Mouse (Mus musculus): Measurements from ENCODE around the gene Gm12166. TPM values are rescaled to one million over a fixed set of nuclear protein-coding genes. Genes with fewer than 3 reads are reported as not detected.
A peak's percentile ranks its signal among the peaks of the same experiment; 100 is the strongest.

Gene Gm12166
- polyA plus RNA-seq, 1 experiment, result 9.4 TPM

DNA sequence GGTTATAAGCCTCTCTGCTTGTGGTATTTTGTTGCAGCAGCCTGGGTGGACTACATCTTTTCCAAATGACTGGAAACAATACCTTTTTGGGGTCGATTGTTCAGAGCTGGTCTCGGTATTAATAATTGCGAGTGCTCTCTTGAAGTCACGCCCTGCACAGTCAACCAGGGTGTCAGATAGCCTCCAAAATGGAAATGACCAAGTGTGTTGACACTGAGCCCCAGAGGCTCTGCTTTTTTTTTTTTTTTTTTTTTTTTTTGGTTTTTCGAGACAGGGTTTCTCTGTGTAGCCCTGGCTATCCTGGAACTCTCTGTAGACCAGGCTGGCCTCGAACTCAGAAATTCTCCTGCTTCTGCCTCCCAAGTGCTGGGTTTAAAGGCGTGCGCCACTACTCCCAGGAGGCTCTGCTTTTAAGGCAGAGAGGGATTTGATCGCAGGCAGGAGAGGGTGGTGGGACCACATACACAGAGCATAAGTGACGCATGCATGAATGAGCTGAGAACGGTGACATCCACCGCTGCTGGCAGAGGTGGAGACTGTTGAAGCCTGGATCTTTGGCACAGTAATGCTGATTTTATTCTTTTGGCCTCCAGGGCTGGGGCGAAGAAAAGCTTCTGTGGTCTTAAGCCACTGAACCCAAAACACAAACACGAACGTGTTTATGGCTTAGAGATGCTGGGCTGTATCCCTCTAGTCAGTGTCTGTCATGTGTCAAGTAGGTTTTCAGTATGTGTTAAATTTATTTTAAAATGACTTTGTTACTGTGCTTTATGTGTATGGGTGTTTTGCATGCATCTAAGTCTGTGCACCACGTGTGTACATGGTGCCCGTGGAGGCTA lies 21.9 kb upstream of the Gm12166 start:
- Histone ChIP-seq H3K4me1 (ENCODE audit: control insufficient read depth, insufficient read depth, insufficient read length) (peaks cover 25% of the 10 kb centered on the region), H3K27ac (ENCODE audit: insufficient read depth, low read length) (no peak overlapping the region), H3K36me3 (ENCODE audit: control insufficient read depth, insufficient read depth, low read length) (peaks cover 6% of the 10 kb centered on the region; the same call in 1 of the 2 replicates), H3K4me3 (ENCODE audit: extremely low read depth, insufficient read depth, insufficient read length) (no peak overlapping the region), H3K27me3 (ENCODE audit: control insufficient read depth, insufficient read depth, low read length) (no peaks in the 10 kb centered on the region)
- WGBS, result 88% methylated on average over 17 of the region's 17 CpGs
- DNase-seq (ENCODE audit: low read depth in 1 of 2, low spot score in 2 of 2), result no peak
- no peak for TF ChIP-seq POLR2A (IDR thresholded peaks at IDR 0.05; ENCODE audit: low read depth, low read length)
- no peak for TF ChIP-seq CTCF (IDR thresholded peaks at IDR 0.05; ENCODE audit: extremely low read depth, insufficient read depth, insufficient read length, insufficient replicate concordance)

DNA sequence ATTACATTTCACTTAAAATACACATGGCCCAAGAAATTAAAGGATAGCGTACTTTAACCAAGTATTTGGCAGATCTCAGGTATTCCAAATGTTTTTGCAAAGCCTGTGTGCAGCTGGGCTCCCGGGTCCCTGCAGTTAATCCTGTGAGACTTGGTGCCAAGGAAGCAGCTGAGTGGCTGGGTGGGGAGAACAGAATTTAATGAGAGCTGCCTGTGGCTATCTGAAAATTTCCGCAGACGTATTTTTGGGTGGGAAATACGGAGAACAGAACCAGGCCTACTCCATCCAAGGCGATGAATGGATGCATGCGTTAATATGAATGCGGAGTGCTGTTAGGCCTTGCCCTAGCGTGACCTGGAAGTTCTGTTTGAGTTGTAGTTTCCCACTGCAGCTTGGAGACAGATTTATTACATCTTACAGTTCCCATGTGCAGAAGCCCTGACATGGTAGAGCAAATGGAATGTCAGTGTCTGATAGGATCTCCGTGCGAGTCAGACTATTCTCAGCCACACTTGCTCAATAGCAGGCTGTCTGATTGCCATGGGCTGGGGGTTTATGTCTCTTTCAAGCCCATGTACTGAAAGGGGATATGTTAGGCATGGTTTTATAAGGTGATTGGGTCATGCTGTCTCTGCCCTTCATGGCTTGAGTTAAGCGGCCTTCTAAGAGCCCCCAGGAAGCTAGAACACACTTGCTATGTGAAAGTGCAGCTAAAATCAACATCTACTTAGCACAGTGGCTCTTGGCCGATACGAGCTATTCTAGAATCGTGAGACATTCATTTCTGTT lies 21.1 kb upstream of the Gm12166 start:
- WGBS, result 83% methylated on average over 15 of the region's 15 CpGs
- Histone ChIP-seq H3K27ac (ENCODE audit: insufficient read depth, low read length) (no peak overlapping the region), H3K4me3 (ENCODE audit: extremely low read depth, insufficient read depth, insufficient read length) (no peak overlapping the region), H3K36me3 (ENCODE audit: control insufficient read depth, insufficient read depth, low read length) (peaks cover 6% of the 10 kb centered on the region; the same call in 1 of the 2 replicates), H3K4me1 (ENCODE audit: control insufficient read depth, insufficient read depth, insufficient read length) (peaks cover 31% of the 10 kb centered on the region), H3K27me3 (ENCODE audit: control insufficient read depth, insufficient read depth, low read length) (no peaks in the 10 kb centered on the region)
- no peak for TF ChIP-seq POLR2A (IDR thresholded peaks at IDR 0.05; ENCODE audit: low read depth, low read length)
- no peak for TF ChIP-seq CTCF (IDR thresholded peaks at IDR 0.05; ENCODE audit: extremely low read depth, insufficient read depth, insufficient read length, insufficient replicate concordance)
- DNase-seq (ENCODE audit: low read depth in 1 of 2, low spot score in 2 of 2), result no peak

DNA sequence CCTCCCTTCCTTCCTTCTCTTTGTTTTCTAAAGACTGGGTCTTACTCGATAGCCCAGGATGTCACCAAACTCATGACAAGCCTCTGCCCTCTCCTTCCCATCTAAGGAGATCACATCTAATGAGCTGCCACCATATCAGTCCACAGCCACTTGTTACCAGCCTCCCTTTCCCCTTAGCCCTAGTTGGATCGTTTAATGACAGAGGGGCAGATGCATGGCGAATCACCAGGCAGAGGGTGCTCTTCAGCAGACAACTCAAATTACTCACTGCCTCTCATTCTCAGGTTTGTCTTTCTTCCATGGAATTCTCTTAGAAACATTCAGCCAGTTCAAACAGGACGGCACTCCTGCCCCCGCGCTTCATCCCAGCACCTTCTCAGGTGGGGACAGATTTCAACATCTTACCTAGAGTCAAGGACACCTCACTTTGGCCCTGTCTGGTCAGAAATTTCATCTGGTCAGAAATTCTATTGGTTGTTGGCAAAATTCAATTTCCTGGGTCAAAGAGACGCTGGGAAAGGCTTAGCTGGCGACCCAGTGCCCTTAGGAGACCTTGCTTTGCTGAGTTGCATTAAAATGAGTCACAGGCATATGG lies 20.4 kb upstream of the Gm12166 start:
- 78% methylated on average over 8 of the region's 8 CpGs for WGBS
- Histone ChIP-seq H3K27ac (ENCODE audit: insufficient read depth, low read length) (no peak overlapping the region), H3K36me3 (ENCODE audit: control insufficient read depth, insufficient read depth, low read length) (peaks cover 3% of the 10 kb centered on the region; the same call in 1 of the 2 replicates), H3K4me3 (ENCODE audit: extremely low read depth, insufficient read depth, insufficient read length) (no peak overlapping the region), H3K4me1 (ENCODE audit: control insufficient read depth, insufficient read depth, insufficient read length) (peaks cover 31% of the 10 kb centered on the region), H3K27me3 (ENCODE audit: control insufficient read depth, insufficient read depth, low read length) (no peaks in the 10 kb centered on the region)
- TF ChIP-seq POLR2A (IDR thresholded peaks at IDR 0.05; ENCODE audit: low read depth, low read length) (no peak), CTCF (IDR thresholded peaks at IDR 0.05; ENCODE audit: extremely low read depth, insufficient read depth, insufficient read length, insufficient replicate concordance) (no peak)
- no peak for DNase-seq (ENCODE audit: low read depth in 1 of 2, low spot score in 2 of 2)

DNA sequence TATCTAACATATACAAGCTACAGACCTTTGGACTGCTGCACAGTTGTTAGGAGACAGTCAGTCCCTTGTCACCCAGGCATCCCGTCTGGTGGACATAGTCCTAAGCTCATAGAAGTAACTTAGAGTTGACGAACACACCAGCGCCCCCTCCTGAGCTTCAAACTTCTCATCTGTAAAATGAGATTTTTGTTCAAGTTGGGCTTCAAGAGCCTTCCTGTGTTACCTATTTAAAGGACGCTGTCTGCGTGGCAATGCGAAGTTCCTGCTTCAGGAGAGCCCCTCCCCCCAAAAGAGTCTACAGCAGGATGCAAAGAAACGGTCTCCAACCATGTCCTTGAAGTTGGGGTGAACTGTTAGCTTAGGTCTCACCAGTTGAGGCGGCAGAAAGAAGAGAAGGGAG lies 18.7 kb upstream of the Gm12166 start:
- H3K4me1 ChIP-seq (ENCODE audit: control insufficient read depth, insufficient read depth, insufficient read length), result peaks cover 25% of the 10 kb centered on the region
- peak overlapping the region; percentile 36 for H3K27ac ChIP-seq (ENCODE audit: insufficient read depth, low read length)
- TF ChIP-seq POLR2A (IDR thresholded peaks at IDR 0.05; ENCODE audit: low read depth, low read length), result no peak
- no peak overlapping the region for H3K4me3 ChIP-seq (ENCODE audit: extremely low read depth, insufficient read depth, insufficient read length)
- no peaks in the 10 kb centered on the region for H3K27me3 ChIP-seq (ENCODE audit: control insufficient read depth, insufficient read depth, low read length)
- whole genome bisulfite sequencing, result 39% methylated on average over 8 of the region's 8 CpGs
- peak in 1 of 2 experiments; percentile 35 for DNase-seq (ENCODE audit: low read depth in 1 of 2, low spot score in 2 of 2)
- peaks cover 5% of the 10 kb centered on the region for H3K36me3 ChIP-seq (ENCODE audit: control insufficient read depth, insufficient read depth, low read length)

DNA sequence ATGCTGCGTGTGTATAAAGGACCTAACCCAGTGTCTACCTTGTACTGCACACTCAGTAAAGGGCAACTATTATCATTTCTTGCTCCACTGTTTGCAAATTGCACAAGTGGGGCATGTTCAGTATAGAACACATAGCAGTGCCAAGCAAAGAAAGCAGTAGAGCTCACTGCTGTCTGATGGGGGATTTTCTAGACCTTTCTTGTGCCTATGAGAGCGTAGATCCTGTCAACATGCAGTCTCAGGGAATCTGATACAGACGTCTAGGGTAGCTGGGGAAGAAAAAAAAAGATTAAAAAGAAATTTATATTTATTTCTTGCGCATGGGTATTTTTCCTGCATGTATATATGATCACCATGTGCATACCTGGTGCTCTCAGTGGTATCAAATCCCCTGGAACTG lies 18.0 kb upstream of the Gm12166 start:
- WGBS, result 79% methylated on average over 4 of the region's 4 CpGs
- Histone ChIP-seq H3K27ac (ENCODE audit: insufficient read depth, low read length) (peak overlapping the region; percentile 52), H3K4me1 (ENCODE audit: control insufficient read depth, insufficient read depth, insufficient read length) (peaks cover 25% of the 10 kb centered on the region), H3K36me3 (ENCODE audit: control insufficient read depth, insufficient read depth, low read length) (peaks cover 7% of the 10 kb centered on the region), H3K27me3 (ENCODE audit: control insufficient read depth, insufficient read depth, low read length) (no peaks in the 10 kb centered on the region), H3K4me3 (ENCODE audit: extremely low read depth, insufficient read depth, insufficient read length) (no peak overlapping the region)
- DNase-seq (ENCODE audit: low read depth in 1 of 2, low spot score in 2 of 2), result no peak
- no peak for TF ChIP-seq POLR2A (IDR thresholded peaks at IDR 0.05; ENCODE audit: low read depth, low read length)
- TF ChIP-seq CTCF (IDR thresholded peaks at IDR 0.05; ENCODE audit: extremely low read depth, insufficient read depth, insufficient read length, insufficient replicate concordance), result no peak

DNA sequence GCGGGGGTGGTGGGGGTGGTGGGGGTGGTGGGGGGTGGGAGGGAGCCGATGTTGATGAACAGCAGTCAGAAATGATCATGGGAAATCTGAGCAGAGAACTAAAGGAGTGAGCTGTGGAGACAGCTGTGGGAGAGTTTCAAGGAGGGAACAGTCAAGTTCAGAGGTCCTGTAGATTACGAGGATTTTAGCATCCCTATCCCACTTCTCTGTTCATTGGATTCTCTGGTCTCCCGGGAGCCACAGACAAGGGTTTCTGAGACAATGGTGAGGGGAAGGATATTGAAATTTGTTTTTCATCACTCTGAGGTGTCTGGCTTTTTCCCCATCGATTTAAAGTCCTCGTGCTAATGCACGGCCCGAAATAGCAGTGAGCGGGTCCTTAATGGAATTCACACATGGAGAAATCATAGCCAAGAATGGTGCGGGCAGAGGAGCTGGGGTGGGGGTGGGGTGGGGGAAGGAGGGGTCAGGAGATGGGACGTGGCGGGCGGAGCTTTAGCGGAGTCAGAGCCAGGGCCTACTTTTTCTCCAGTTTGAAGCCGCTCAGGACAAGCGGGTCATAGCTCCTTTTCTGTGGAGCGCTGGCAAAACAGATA lies 17.4 kb upstream of the Gm12166 start:
- DNase-seq (ENCODE audit: low read depth in 1 of 2, low spot score in 2 of 2), result no peak
- TF ChIP-seq CTCF (IDR thresholded peaks at IDR 0.05; ENCODE audit: extremely low read depth, insufficient read depth, insufficient read length, insufficient replicate concordance), result no peak
- no peak for TF ChIP-seq POLR2A (IDR thresholded peaks at IDR 0.05; ENCODE audit: low read depth, low read length)
- Histone ChIP-seq H3K27me3 (ENCODE audit: control insufficient read depth, insufficient read depth, low read length) (no peaks in the 10 kb centered on the region), H3K27ac (ENCODE audit: insufficient read depth, low read length) (peak overlapping the region; percentile 52), H3K36me3 (ENCODE audit: control insufficient read depth, insufficient read depth, low read length) (peaks cover 13% of the 10 kb centered on the region), H3K4me3 (ENCODE audit: extremely low read depth, insufficient read depth, insufficient read length) (no peak overlapping the region), H3K4me1 (ENCODE audit: control insufficient read depth, insufficient read depth, insufficient read length) (peaks cover 25% of the 10 kb centered on the region)
- WGBS, result 82% methylated on average over 17 of the region's 17 CpGs
